Mouse (Mus musculus): Measurements from ENCODE around the gene Hcfc2.

The Hcfc2 gene

GRCm38 (mm10) chr10:82771595-82772170 is 75.7 kb downstream of the Hcfc2 start:
- WGBS = 84% methylated on average over 9 of the region's 9 CpGs

GRCm38 (mm10) chr10:82774841-82775240 is 78.9 kb downstream of the Hcfc2 start:
- 90% methylated on average over 5 of the region's 5 CpGs for WGBS

GRCm38 (mm10) chr10:82777075-82777474 is 81.1 kb downstream of the Hcfc2 start:
- WGBS = 54% methylated on average over 2 of the region's 2 CpGs

GRCm38 (mm10) chr10:82777886-82778285 is 81.9 kb downstream of the Hcfc2 start:
- WGBS = 52% methylated on average over 13 of the region's 13 CpGs

- WGBS = 88% methylated on average over 8 of the region's 8 CpGs
Measured at GRCm38 (mm10) chr10:82778791-82779549, 83.0 kb downstream of the Hcfc2 start.

GRCm38 (mm10) chr10:82779831-82780230 is 83.9 kb downstream of the Hcfc2 start:
- WGBS = 99% methylated on average over 14 of the region's 14 CpGs

- 99% methylated on average over 3 of the region's 3 CpGs for WGBS
Measured at GRCm38 (mm10) chr10:82780322-82780721, 84.4 kb downstream of the Hcfc2 start.

- 66% methylated on average over 2 of the region's 2 CpGs for WGBS
Measured at GRCm38 (mm10) chr10:82782472-82782871, 86.5 kb downstream of the Hcfc2 start.

- 86% methylated on average over 5 of the region's 5 CpGs for WGBS
Measured at GRCm38 (mm10) chr10:82790504-82790903, 94.5 kb downstream of the Hcfc2 start.

GRCm38 (mm10) chr10:82791713-82792112 is 95.8 kb downstream of the Hcfc2 start:
- 97% methylated on average over 3 of the region's 3 CpGs for WGBS
